Mouse (Mus musculus) lung, adult 2 months (tissue): ENCODE results near the gene Mylpf.

ENCODE experiments used
- CTCF ChIP-seq: fragments of 200-500 bp; IDR thresholded peaks from 2 replicates; pipeline ENCODE4 v1.5.1; 2011; ENCODE audit warnings: mild to moderate bottlenecking, low read length, control low read depth; ENCODE audit not compliant: insufficient read depth
- POLR2A ChIP-seq: fragments of 200-500 bp; IDR thresholded peaks from 2 replicates; pipeline ENCODE4 v1.6.1; 2011; ENCODE audit warnings: low read depth, mild to moderate bottlenecking, control low read depth, low read length, borderline replicate concordance; ENCODE audit errors: extremely low read depth

DNA sequence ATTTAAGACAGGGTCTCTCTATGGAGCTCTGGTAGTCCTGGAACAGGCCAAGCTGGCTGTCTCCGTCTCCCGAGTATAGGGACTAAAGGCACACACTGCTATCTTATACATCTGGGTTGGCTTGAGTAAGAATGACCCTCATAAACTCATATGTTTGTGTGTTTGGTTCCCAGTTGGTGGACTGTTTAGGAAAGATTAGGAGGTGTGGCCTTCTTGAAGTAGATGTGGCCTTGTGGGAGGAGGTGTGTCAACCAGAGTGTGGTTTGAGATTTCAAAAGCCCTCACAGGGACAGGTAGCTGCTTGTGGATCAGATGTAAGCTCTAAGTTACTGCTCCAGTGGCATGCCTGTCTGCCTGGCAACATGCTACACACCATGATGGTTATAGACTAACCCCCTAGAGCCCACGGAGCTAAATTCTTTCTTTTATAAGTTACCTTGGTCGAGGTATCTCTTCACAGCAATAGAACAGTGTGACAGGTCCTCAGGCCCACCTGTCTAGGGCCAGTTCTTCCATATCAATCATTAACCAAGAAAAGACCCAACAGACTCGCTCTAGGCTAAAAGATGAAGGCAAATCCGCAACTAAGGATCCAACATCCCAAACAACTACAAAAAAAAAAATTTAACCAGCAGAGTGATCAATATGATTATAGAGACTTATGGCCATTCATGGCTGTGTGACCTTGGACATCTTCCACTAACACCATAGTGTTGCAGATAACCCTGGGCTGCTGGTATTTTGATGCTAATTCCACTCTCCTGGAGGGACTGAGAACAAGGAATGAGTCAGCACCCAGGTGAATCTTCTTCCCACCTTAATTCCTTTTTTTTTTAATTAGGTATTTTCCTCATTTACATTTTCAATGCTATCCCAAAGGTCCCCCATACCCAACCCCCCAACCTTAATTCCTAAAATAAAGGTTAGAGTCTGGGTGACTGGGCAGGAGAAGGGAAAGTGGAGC lies 15.1 kb downstream of the Mylpf start:
- TF ChIP-seq POLR2A (no peak), CTCF (no peak)
